Mouse (Mus musculus): ENCODE results near the gene Tpd52l2. TPM values are rescaled to one million over a fixed set of nuclear protein-coding genes. Genes with fewer than 3 reads are reported as not detected.

Tpd52l2 gene
- 18.3 TPM for polyA plus RNA-seq (2015; fragmentation: Illumina TruSeq; extraction: RNeasy Lipid Tissue Mini Kit (QIAGEN cat#74804); ENCODE audit: insufficient read depth, low read depth, low replicate concordance)

GRCm38 (mm10) chr2:181496831-181497547 lies at the start of gene Tpd52l2:
Tpd52l2 (plus strand) TSS chr2:181497142.

GRCm38 (mm10) chr2:181459153-181459672 lies 37.7 kb upstream of the Tpd52l2 start, which contains the start of gene Zbtb46:
Zbtb46 (minus strand) TSS chr2:181459426.

GRCm38 (mm10) chr2:181493156-181493927 lies 3.6 kb upstream of the Tpd52l2 start, which contains the start of gene Abhd16b:
Abhd16b (plus strand) TSS chr2:181493206.

GRCm38 (mm10) chr2:181520118-181520935 lies 23.4 kb downstream of the Tpd52l2 start, which contains the start of gene Dnajc5:
Dnajc5 (plus strand) TSS chr2:181520485.

Other genes starting within 250 kb of the Tpd52l2 start
- gene Gmeb2, start 209.1 kb upstream of the Tpd52l2 start, polyA plus RNA-seq (2015; fragmentation: Illumina TruSeq; extraction: RNeasy Lipid Tissue Mini Kit (QIAGEN cat#74804); ENCODE audit: insufficient read depth, low read depth, low replicate concordance): 11.1 TPM
- 2.3 TPM for gene Stmn3, start 182.6 kb upstream of the Tpd52l2 start, polyA plus RNA-seq (2015; fragmentation: Illumina TruSeq; extraction: RNeasy Lipid Tissue Mini Kit (QIAGEN cat#74804); ENCODE audit: insufficient read depth, low read depth, low replicate concordance)
- gene Rtel1, start 177.4 kb upstream of the Tpd52l2 start, polyA plus RNA-seq (2015; fragmentation: Illumina TruSeq; extraction: RNeasy Lipid Tissue Mini Kit (QIAGEN cat#74804); ENCODE audit: insufficient read depth, low read depth, low replicate concordance): 12.2 TPM
- gene Zgpat, start 132.2 kb upstream of the Tpd52l2 start, polyA plus RNA-seq (2015; fragmentation: Illumina TruSeq; extraction: RNeasy Lipid Tissue Mini Kit (QIAGEN cat#74804); ENCODE audit: insufficient read depth, low read depth, low replicate concordance): 10.8 TPM
- gene Arfrp1, start 131.7 kb upstream of the Tpd52l2 start, polyA plus RNA-seq (2015; fragmentation: Illumina TruSeq; extraction: RNeasy Lipid Tissue Mini Kit (QIAGEN cat#74804); ENCODE audit: insufficient read depth, low read depth, low replicate concordance): 23.0 TPM
- 31.4 TPM for gene Lime1, start 117.1 kb upstream of the Tpd52l2 start, polyA plus RNA-seq (2015; fragmentation: Illumina TruSeq; extraction: RNeasy Lipid Tissue Mini Kit (QIAGEN cat#74804); ENCODE audit: insufficient read depth, low read depth, low replicate concordance)
- 5.8 TPM for gene Zbtb46, start 37.7 kb upstream of the Tpd52l2 start, polyA plus RNA-seq (2015; fragmentation: Illumina TruSeq; extraction: RNeasy Lipid Tissue Mini Kit (QIAGEN cat#74804); ENCODE audit: insufficient read depth, low read depth, low replicate concordance)
- not detected for gene Abhd16b, start 3.9 kb upstream of the Tpd52l2 start, polyA plus RNA-seq (2015; fragmentation: Illumina TruSeq; extraction: RNeasy Lipid Tissue Mini Kit (QIAGEN cat#74804); ENCODE audit: insufficient read depth, low read depth, low replicate concordance)
- gene Dnajc5, start 23.3 kb downstream of the Tpd52l2 start, polyA plus RNA-seq (2015; fragmentation: Illumina TruSeq; extraction: RNeasy Lipid Tissue Mini Kit (QIAGEN cat#74804); ENCODE audit: insufficient read depth, low read depth, low replicate concordance): 9.5 TPM
- 29.9 TPM for gene Uckl1, start 87.8 kb downstream of the Tpd52l2 start, polyA plus RNA-seq (2015; fragmentation: Illumina TruSeq; extraction: RNeasy Lipid Tissue Mini Kit (QIAGEN cat#74804); ENCODE audit: insufficient read depth, low read depth, low replicate concordance)
- 10.1 TPM for gene Prpf6, start 94.7 kb downstream of the Tpd52l2 start, polyA plus RNA-seq (2015; fragmentation: Illumina TruSeq; extraction: RNeasy Lipid Tissue Mini Kit (QIAGEN cat#74804); ENCODE audit: insufficient read depth, low read depth, low replicate concordance)
- 8.9 TPM for gene Zfp512b, start 95.7 kb downstream of the Tpd52l2 start, polyA plus RNA-seq (2015; fragmentation: Illumina TruSeq; extraction: RNeasy Lipid Tissue Mini Kit (QIAGEN cat#74804); ENCODE audit: insufficient read depth, low read depth, low replicate concordance)
- gene Samd10, start 102.1 kb downstream of the Tpd52l2 start, polyA plus RNA-seq (2015; fragmentation: Illumina TruSeq; extraction: RNeasy Lipid Tissue Mini Kit (QIAGEN cat#74804); ENCODE audit: insufficient read depth, low read depth, low replicate concordance): 6.7 TPM
- gene Gm29797, start 159.9 kb downstream of the Tpd52l2 start, polyA plus RNA-seq (2015; fragmentation: Illumina TruSeq; extraction: RNeasy Lipid Tissue Mini Kit (QIAGEN cat#74804); ENCODE audit: insufficient read depth, low read depth, low replicate concordance): not detected
- gene Sox18, start 174.5 kb downstream of the Tpd52l2 start, polyA plus RNA-seq (2015; fragmentation: Illumina TruSeq; extraction: RNeasy Lipid Tissue Mini Kit (QIAGEN cat#74804); ENCODE audit: insufficient read depth, low read depth, low replicate concordance): 31.8 TPM
- 4.0 TPM for gene Tcea2, start 183.2 kb downstream of the Tpd52l2 start, polyA plus RNA-seq (2015; fragmentation: Illumina TruSeq; extraction: RNeasy Lipid Tissue Mini Kit (QIAGEN cat#74804); ENCODE audit: insufficient read depth, low read depth, low replicate concordance)
- gene Rgs19, start 196.8 kb downstream of the Tpd52l2 start, polyA plus RNA-seq (2015; fragmentation: Illumina TruSeq; extraction: RNeasy Lipid Tissue Mini Kit (QIAGEN cat#74804); ENCODE audit: insufficient read depth, low read depth, low replicate concordance): 7.0 TPM
- not detected for gene Lkaaear1, start 201.3 kb downstream of the Tpd52l2 start, polyA plus RNA-seq (2015; fragmentation: Illumina TruSeq; extraction: RNeasy Lipid Tissue Mini Kit (QIAGEN cat#74804); ENCODE audit: insufficient read depth, low read depth, low replicate concordance)
- gene Oprl1, start 217.9 kb downstream of the Tpd52l2 start, polyA plus RNA-seq (2015; fragmentation: Illumina TruSeq; extraction: RNeasy Lipid Tissue Mini Kit (QIAGEN cat#74804); ENCODE audit: insufficient read depth, low read depth, low replicate concordance): not detected